Mouse (Mus musculus) ES-E14 (cell line): Measurements from ENCODE around the gene Klhl12. TPM values are rescaled to one million over a fixed set of nuclear protein-coding genes. Genes with fewer than 3 reads are reported as not detected.
A peak's percentile ranks its signal among the peaks of the same experiment; 100 is the strongest.
"Not testable (repeated sequence)": the region's sequence is repeated elsewhere in the genome, so short reads cannot be mapped to it uniquely, and the experiment has no call there.

Experiments used
- DNase-seq: peaks from one replicate; pipeline ENCODE4 v3.0.0-alpha.2; 2013; ENCODE audit warnings: low read depth, low spot score
- H3K27ac ChIP-seq: 2 replicates; pipeline ENCODE4 v1.5.1; 2012; ENCODE audit warnings: low read depth, mild to moderate bottlenecking, low read length, moderate library complexity, mixed read lengths; ENCODE audit not compliant: poor library complexity, insufficient read depth, severe bottlenecking
- H3K36me3 ChIP-seq: 2 replicates; pipeline ENCODE4 v1.6.1; 2012; ENCODE audit warnings: mild to moderate bottlenecking, low read length, moderate library complexity, mixed read lengths; ENCODE audit not compliant: control insufficient read depth, poor library complexity, insufficient read depth, severe bottlenecking
- H3K4me1 ChIP-seq, 2 experiments: fragments of 150-350 bp in 1 of 2; sonication (generic) in 1 of 2; 2 replicates each; pipeline ENCODE4 v1.6.1; 2012; ENCODE audit warnings: low read length in 2 of 2, mild to moderate bottlenecking in 1 of 2, mixed read lengths in 1 of 2; ENCODE audit not compliant: control insufficient read depth in 2 of 2, insufficient read depth in 2 of 2, poor library complexity in 1 of 2
- H3K4me3 ChIP-seq, 2 experiments: fragments of 150-350 bp in 1 of 2; sonication (generic) in 1 of 2; 2 replicates each; pipeline ENCODE4 v1.5.1; 2012; ENCODE audit warnings: low read length in 2 of 2, low read depth in 1 of 2, mild to moderate bottlenecking in 1 of 2, mixed read lengths in 1 of 2; ENCODE audit not compliant: insufficient read depth in 1 of 2, poor library complexity in 1 of 2, severe bottlenecking in 1 of 2
- H3K9ac ChIP-seq: 2 replicates; pipeline ENCODE4 v1.6.1; 2012; ENCODE audit warnings: low read depth, mild to moderate bottlenecking, low read length, mixed read lengths; ENCODE audit not compliant: poor library complexity, insufficient read depth, severe bottlenecking
- H3K9me3 ChIP-seq: fragments of 150-350 bp; sonication (generic); 2 replicates; pipeline ENCODE4 v1.6.1; 2012; ENCODE audit warnings: low read depth, mild to moderate bottlenecking, low read length; ENCODE audit not compliant: control insufficient read depth, insufficient read depth
- CHD2 ChIP-seq: IDR thresholded peaks from 2 replicates; pipeline ENCODE4 v1.6.1; 2014; ENCODE audit warnings: mild to moderate bottlenecking, low read depth, low read length, inconsistent platforms
- HCFC1 ChIP-seq: IDR thresholded peaks from 2 replicates; pipeline ENCODE4 v1.6.1; 2012; ENCODE audit warnings: low read length, inconsistent platforms, borderline replicate concordance; ENCODE audit not compliant: insufficient read depth
- MAFK ChIP-seq: IDR thresholded peaks from 2 replicates; pipeline ENCODE4 v1.6.1; 2014; ENCODE audit warnings: mild to moderate bottlenecking, low read depth, low read length, inconsistent platforms; ENCODE audit not compliant: insufficient read depth
- ZC3H11A ChIP-seq: IDR thresholded peaks from 2 replicates; pipeline ENCODE4 v1.6.1; 2012; ENCODE audit warnings: low read depth, mild to moderate bottlenecking, inconsistent platforms, low read length, borderline replicate concordance
- ZNF384 ChIP-seq: IDR thresholded peaks from 2 replicates; pipeline ENCODE4 v1.6.1; 2012; ENCODE audit warnings: low read depth, low read length, inconsistent platforms
- in situ Hi-C, 2 experiments: fragments of 600-800 bp; cut with MboI; formaldehyde crosslinking; loops; one replicate each; pipeline ENCODE4 v1.15.1; 2025; ENCODE audit warnings: low sequenced_read_pairs in 2 of 2, inconsistent platforms in 1 of 2; ENCODE audit not compliant: unreplicated experiment in 2 of 2
- total RNA-seq: library from RNA; depleted of rRNA; stranded (reverse); fragments of 300-350 nt; gene quantifications from 2 replicates; pipeline ENCODE4 v1.2.3, GENCODE M21; 2012

Klhl12 gene
- total RNA-seq, 1 experiment = 22.7 TPM

DNA sequence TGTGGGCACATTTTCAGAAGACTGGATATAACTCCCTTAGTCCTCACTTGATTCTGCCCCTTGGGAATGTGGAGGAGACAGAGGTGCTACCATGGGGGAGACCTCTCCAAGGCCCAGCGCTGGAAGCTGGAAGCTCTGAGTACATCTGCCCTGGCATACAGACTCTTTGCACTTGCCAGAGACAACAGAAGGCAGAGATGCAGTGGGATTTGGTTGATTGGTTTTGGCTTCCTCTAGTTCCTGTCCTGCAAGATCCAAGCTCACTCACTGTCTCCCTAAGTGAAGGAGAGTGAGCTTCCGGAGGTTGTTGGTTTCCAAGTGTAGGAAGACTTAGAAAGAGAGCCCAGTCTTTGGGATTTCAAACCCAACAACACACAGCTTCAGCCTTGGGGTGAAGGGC, 60.6 kb downstream of the Klhl12 start:
- no peak for DNase-seq
- Histone ChIP-seq H3K9me3 (no peaks in the 10 kb centered on the region), H3K27ac (no peak overlapping the region), H3K4me3 (no peak overlapping the region), H3K36me3 (no peaks in the 10 kb centered on the region), H3K9ac (no peak overlapping the region), H3K4me1 (peaks cover 4 to 6% of the 10 kb centered on the region in 2 experiments; a peak in 3 of 4 replicates)
- in situ Hi-C loops = no loop called here
- TF ChIP-seq HCFC1 = no peak
- TF ChIP-seq ZC3H11A = no peak
- TF ChIP-seq CHD2 = no peak
- TF ChIP-seq ZNF384 = no peak
- TF ChIP-seq MAFK = no peak

DNA sequence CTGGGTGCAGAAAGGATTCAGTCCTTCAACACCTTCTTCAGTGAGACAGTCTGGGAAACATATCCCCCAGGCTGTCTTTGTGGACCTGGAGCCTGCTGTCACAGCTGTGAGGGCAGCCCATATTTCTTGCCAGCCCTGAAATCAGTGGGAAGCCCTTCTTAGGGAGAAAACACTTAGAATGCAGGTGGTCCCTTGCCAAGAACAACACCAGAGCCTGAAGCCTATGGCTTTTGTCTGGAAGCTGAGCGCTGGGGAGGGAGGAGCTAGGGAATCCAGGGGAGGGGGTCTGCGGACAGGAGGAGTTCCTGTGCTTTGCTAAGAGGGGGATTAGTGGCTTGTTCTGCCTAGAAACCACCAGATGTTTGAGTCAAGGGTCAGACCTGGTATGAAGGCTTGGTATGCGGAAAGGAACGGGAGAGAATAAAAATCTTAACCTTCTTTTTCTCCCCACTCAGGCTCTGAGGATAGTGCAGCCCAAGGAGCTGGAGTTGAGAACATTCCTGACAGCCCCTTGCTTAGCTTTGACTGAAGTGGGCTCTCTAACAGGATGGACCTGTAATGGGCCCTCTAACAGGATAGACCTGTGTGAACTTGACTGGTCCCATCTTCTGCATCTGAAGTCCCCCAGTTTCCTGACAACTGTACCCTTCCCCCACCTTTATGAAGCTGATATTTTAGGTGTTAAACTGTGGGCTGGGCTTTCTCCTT, 61.3 kb downstream of the Klhl12 start:
- in situ Hi-C loops = no loop called here
- H3K9ac ChIP-seq = no peak overlapping the region
- no peak overlapping the region for H3K27ac ChIP-seq
- TF ChIP-seq ZNF384 (no peak), ZC3H11A (no peak), HCFC1 (no peak), CHD2 (no peak), MAFK (no peak)
- peaks cover 4 to 6% of the 10 kb centered on the region in 2 experiments; a peak in 3 of 4 replicates for H3K4me1 ChIP-seq
- no peaks in the 10 kb centered on the region for H3K36me3 ChIP-seq
- DNase-seq = no peak
- H3K9me3 ChIP-seq = no peaks in the 10 kb centered on the region
- H3K4me3 ChIP-seq = no peak overlapping the region

DNA sequence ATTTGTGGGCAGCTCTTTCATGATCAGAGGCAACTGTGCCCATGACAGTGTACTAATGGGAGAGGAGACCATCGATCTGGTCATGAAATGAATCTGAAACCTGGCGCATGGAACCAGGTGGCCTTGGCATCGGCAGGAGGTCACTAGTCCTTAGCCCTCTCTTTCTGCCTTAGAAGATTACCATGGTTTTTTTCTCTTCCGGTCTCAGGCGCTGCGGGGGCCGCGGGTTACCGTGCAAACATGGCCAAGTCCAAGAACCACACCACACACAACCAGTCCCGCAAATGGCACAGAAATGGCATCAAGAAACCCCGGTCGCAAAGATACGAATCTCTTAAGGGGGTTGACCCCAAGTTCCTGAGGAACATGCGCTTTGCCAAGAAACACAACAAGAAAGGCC, 62.5 kb downstream of the Klhl12 start:
- in situ Hi-C loops, H3K4me1 ChIP-seq, H3K36me3 ChIP-seq, H3K4me3 ChIP-seq, H3K27ac ChIP-seq, DNase-seq, H3K9me3 ChIP-seq, H3K9ac ChIP-seq: not testable (repeated sequence)

DNA sequence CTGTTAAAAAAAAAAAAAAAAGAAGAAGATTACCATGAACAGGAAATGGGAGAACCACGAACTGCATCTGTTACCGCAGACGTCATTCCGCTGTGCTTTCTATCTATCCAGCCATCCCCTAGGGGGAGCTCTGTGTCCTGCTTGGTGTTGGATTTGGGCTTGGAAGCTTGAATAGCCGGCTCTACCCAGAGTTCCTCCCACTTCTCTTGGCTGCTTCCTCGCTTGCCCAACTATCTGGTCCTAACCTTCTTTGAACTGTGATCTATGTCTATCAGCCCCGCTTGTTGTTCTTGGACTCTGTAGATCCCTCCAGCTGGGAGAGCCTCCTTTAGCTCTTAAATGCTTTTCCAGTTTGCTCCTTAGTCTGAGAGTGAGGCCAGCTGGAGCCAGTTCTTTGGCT, 63.3 kb downstream of the Klhl12 start:
- in situ Hi-C loops = no loop called here
- no peaks in the 10 kb centered on the region for H3K36me3 ChIP-seq
- no peaks in the 10 kb centered on the region for H3K9me3 ChIP-seq
- H3K4me3 ChIP-seq = peak overlapping the region in 1 of 2 experiments; percentile 2; a peak in 1 of 4 replicates
- H3K9ac ChIP-seq = no peak overlapping the region
- peak; percentile 93 for DNase-seq
- H3K27ac ChIP-seq = no peak overlapping the region
- TF ChIP-seq CHD2 (no peak), ZC3H11A (peak; percentile 66; the same call in 1 of the 2 replicates), ZNF384 (peak; percentile 97), MAFK (0 out of 2 replicates have a peak, but pooled peaks have one; percentile 38), HCFC1 (0 out of 2 replicates have a peak, but pooled peaks have one; percentile 41)
- peaks cover 4 to 6% of the 10 kb centered on the region in 2 experiments; a peak in 3 of 4 replicates for H3K4me1 ChIP-seq

DNA sequence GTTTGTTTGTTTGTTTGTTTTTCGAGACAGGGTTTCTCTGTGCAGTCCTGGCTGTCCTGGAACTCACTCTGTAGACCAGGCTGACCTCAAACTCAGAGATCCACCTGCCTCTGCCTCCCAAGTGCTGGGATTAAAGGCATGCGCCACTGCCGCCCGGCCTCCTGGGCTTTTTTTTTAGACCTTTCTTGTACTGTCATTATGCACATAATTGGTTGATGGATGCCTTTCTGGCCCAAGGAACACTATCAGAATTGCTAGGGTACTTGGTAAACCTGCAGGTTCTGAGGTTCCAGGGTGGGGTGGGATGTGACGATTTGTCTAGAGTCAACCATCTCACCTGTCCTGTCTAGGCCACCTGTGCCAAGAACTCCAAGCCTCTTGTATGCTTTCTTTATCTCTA, 63.9 kb downstream of the Klhl12 start:
- H3K27ac ChIP-seq, H3K4me3 ChIP-seq, H3K4me1 ChIP-seq, H3K9ac ChIP-seq, in situ Hi-C loops, DNase-seq, H3K36me3 ChIP-seq, H3K9me3 ChIP-seq: not testable (repeated sequence)
